Mouse (Mus musculus): ENCODE results near the gene Pdx1.
A peak's percentile ranks its signal among the peaks of the same experiment; 100 is the strongest.

Pdx1 gene

DNA sequence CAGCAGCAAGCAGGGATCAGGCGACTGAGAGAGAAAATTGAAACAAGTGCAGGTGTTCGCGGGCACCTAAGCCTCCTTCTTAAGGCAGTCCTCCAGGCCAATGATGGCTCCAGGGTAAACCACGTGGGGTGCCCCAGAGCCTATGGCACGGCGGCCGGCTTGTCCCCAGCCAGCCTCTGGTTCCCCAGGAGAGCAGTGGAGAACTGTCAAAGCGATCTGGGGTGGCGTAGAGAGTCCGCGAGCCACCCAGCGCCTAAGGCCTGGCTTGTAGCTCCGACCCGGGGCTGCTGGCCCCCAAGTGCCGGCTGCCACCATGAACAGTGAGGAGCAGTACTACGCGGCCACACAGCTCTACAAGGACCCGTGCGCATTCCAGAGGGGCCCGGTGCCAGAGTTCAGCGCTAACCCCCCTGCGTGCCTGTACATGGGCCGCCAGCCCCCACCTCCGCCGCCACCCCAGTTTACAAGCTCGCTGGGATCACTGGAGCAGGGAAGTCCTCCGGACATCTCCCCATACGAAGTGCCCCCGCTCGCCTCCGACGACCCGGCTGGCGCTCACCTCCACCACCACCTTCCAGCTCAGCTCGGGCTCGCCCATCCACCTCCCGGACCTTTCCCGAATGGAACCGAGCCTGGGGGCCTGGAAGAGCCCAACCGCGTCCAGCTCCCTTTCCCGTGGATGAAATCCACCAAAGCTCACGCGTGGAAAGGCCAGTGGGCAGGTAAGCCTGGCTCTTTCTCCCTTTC lies at the start of gene Pdx1:
Gene Pdx1, plus strand, starts transcription at position 34 of the 747 bp plus-strand sequence.
- DNase-seq, result no peak

DNA sequence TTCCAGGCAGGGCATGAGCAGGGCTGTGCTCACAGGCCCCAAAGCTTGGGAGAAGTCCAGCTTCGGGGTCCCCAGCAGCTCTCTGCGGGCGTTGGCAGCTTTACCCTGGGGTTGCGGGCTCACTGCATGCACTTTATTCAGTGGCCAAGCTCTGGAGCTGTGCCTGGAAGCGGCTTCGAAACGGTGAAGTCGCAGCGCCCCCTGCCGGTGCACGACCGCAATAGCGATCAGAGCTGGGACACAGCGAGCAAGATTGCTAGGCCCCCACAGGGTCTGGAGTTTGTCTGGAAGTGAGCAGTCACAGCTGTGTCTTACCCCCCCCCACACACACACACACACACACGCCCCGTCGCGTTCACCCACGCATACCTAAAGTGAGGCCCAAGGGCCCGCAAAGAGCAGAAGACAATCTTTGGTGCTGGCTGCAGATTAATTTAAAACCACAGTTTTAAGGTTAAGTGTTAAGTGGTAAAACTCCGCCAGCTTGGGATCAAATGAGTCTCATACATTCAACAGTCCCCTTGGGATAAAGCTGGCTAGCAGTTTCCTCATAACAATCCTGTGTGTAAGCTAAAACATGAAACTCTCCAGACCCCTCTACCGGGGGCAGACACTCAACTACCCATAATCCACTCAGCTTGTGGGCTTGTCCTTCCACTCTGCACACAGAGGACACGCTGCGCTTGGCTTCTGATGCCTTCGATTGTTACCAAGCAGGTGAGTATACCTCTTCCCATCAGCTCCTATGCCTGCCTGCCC lies 42.2 kb upstream of the Pdx1 start:
- DNase-seq, result peak; percentile 84

DNA sequence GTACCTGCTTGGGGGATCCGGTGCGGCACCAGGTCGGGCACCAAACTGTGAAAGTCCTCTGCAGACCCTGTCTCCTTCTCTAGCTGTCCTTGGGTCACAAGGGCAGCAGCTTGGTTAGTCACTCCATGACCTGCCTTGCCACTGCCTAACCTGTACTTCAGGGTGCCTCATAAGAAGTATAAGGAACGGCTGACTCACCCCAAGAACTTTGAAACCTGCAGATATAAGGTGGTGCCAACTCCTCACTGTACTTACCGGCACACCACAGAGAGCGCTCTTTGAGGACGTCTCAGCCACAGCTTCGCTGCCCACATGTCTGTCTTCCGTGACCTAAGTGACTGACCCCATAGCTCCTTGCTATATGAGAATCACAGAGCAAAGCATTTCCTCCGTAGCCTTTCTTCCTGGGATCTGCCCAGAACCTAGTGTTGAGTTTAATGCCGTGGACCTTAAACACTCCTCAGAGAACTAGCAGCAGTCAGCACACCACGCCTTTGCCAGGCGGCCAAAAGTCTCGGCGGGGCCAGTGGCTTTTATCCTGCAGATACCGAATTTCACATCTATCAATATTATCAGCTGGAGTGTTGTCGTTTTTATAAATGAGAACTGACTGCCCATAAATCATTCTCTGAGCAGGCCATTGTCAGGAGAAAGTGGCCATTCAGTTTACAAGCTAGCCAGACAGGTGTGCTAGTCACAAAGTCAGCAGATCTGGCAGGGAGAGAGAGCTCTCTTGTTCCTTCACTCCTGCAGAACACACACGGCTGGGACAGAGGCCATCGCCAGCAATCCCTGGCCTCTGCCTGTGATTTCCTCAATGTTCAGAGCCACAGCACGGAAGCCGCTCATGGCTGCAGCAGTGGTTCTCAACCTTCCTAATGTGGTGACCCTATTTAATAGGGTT lies 34.1 kb upstream of the Pdx1 start:
- no peak for DNase-seq

DNA sequence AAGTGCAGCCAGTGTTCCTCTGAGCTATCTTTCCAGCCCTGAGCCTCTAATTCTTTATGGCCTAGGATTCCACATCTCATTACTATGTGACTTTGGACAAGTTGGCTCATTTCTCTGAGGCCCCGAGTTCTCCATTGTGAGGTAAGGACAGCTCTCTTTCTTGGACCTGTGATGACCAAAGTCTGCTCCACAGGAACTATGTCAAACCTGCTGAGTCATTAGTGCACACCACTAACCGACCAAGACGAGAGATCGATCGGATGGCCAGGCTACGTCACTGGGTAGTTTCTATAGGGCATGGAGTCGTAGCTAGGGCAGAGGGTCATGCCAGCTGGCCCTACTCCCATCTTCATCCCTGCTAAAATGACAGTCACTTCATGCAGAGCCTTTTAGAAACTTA lies 25.9 kb upstream of the Pdx1 start:
- no peak for DNase-seq

DNA sequence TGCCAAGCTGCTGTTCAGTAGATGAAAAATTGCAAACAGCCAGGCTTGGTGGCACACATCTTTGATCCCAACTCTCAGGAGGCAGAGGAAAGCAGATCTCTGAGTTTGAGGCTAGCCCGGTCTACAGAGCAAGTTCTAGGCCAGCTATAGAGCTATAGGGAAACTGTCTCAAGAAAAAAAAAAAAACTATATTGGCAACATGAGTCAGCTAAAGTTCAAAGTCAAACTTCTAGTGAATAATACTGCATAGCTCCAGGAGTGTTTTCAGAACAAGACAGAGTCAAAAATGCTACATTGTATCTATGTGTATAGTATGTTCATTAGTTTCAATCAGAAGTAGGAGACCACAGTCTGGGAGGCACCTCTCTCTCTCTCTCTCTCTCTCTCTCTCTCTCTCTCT lies 9.6 kb upstream of the Pdx1 start:
- DNase-seq, result no peak

DNA sequence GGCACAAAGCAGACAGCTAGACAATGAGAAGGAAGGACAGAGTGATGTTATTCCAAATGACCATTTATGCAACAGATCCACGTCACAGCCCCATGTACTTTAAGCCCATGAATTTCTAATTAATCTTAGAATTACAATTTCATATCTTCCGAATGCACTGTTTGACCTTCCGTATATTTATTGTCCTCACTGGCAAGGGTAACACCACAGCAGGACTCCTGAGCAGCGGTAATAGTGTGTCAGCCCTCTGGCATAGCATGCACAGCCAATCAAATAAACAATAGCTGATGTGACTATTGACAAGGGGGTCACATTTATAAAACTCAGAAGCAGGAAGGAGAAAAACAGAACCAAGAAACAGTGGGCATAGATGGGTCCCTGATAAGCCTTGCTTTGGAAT lies 9.0 kb upstream of the Pdx1 start:
- DNase-seq, result no peak

DNA sequence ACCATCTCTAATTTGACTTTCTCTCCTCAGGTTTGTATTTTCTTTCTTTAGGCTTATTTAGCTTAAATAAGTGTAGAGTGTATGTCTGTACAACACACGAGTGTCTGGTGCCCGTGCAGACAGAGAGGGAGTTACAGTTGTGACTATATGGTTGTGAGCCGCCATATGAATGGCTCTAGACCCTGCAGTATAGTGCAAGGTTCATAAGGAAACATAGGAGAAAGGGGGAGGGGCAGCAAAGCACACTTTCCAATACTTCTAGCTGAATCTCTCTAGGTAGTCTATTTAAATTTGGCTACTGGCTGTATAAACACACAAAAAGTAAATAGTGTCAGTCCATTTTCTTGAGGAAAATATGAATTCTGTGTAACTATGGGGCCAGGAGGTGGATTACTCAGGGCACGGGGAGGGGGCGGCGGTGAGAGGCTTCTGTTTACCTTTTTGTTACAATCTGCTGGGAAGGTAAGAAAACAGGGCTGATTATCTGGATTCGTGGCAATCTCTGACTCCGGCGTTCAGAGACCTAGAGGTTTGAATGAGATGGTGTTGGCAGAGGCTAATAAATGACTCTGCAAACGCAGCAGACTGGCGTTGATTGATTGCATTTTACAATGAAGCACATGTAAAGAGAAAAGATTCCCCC lies 7.7 kb upstream of the Pdx1 start:
- DNase-seq, result no peak

DNA sequence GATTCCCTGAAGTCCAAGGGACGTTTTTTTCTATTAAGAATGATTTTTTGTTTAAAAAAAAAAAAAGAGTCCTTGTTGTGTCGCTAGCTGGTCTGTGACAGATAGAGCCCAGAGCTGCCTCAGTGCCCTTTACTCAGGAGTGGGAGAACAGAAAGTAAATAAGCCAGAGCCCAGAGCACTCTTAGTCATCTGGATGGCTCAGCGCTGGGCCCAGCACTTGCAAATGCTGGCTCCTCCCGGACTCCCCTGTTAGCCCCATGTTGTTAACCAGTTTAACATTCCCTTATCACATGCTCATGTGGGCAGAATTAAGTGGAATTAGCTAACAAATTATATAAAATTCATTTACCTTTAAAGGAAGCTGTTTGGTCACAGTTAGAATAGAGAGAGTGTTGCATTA lies 5.8 kb upstream of the Pdx1 start:
- DNase-seq, result no peak

DNA sequence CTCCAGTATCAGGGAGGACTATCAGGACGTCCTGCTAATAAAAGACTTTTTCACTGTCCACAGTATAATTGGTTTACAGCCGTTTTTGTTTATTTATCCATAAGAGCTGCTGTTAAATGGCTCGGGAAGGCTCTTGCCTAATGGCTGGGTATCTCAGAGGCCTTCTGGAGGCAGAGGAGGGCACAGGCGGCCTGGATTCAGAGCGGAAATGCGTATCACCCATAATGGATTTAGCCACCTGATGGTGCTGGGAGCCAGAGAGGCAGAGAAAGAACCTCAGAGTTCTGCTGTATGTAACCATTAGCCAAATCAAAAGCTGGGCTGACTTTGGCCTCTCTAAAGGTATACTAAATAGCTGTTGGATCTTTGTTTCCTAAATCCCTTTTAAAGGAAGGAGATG lies 2.3 kb upstream of the Pdx1 start:
- no peak for DNase-seq

DNA sequence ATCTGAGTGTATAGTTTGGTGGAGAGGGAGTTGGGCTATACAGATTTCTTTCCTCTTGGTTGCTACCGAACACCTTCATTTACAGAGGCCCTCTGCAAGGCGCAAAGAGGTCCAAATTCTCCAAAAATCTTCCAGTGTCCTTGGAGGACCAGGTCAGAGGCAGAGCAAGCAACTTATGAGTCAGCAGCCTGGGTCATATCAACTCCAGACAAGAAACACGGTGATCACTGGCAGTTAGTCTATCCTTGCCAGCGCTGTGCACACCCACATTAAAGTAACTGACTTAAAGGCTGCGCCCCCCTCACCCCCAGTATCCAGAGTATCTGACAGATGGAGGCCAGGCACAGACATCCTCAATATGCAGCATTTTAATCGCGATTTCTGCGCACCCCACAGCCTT lies 1.0 kb upstream of the Pdx1 start:
- no peak for DNase-seq

DNA sequence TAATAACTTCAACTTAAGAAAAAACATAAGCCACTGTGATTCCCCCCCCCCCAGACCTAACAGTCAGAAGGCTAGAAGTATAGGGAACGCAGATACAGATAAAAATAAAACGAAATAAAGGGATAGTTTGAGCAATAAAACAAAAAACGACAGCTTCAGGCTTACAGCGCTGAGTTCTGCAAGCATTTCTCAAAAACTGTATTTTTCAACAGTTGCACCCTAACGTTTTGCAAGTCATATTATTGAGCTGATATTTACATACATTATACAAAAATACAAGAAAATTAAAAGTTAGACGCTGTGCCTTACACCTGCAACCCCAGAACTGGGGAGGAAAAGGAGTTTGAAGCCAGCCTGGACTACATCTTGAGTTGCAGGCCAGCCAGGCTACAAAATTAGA lies 388 bp upstream of the Pdx1 start:
- no peak for DNase-seq

DNA sequence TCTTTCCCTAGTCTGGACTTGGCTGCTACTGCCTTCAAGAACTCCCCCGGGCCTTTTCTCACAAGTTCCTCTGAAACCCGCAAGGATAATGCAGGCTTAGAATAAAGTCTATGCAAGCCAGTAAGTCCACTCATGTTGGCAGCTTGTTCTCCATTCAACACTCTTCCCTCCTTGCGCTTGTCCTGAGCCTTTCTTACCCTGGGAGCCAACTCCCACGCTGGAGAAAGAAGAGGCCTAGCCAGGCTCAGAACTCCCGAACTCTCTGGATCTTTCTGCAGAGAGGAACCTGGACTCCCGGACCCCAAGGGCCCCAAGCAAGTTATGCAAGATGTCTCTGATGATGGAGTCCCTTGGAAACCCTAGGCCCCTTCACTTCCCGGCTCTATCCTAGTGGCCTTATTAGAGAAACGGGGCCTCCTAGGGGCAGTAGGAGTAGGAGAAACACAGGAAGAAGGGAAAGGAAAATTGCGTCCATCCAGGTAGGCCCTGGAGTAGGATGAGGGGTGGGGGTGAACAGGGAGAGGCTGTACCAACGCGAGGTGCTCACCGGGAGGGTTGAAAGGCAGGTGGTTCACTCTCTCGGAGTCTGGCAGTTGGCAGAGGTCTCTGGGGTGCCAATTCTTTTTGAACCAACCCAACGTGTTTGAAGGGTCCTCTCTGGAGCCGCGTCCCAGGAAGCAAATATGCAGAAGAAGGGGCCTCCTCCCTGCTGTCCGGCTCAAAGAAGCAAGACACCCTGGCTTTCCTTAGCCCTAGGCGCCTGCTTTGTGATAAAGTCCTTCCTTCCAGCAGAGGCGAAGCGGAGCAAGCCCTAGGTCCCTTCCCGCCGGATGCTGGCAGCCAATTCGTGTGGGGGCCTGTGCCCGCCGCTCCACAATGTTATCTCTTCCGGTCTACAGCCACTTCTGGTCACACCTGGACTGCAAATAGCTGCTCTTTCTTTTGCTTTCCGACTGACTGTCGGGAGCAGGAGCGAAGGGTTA lies 1.2 kb downstream of the Pdx1 start:
- no peak for DNase-seq

DNA sequence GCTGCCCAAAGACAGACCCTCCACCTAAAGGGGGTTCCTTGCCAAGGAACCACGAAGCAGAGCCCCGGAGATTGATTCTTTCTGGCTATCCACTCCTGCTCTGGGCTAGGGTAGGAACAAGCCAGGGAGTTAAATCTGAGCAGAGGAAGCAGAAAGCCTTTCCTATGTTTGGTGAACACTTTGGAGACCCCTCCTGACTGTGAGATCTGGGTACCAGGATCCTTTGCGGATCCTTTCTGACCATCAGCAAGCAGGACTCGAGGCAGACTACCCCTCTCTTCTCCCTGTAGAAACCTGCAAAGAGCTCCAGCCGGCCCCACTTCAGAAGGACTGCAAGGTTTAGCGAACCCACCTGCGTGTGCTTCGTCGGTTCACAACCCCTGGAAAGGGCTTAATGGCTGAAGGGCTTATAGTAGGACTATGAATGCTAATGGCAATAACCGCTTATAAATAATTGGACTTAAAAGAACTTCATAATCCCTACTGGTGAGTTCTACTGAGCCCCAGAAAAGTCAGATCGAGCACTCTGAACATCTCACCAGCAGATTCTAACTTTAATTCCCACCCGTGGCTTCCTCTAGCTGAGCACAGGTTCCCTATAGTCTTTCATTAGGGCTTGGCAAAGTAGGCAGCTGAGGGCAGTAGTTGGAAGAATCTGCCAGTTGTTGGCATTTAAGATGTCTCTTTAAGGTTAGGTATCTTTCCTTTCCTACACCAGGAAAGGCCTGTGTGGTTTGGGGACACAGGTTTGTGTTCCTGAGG lies 2.5 kb downstream of the Pdx1 start:
- no peak for DNase-seq

DNA sequence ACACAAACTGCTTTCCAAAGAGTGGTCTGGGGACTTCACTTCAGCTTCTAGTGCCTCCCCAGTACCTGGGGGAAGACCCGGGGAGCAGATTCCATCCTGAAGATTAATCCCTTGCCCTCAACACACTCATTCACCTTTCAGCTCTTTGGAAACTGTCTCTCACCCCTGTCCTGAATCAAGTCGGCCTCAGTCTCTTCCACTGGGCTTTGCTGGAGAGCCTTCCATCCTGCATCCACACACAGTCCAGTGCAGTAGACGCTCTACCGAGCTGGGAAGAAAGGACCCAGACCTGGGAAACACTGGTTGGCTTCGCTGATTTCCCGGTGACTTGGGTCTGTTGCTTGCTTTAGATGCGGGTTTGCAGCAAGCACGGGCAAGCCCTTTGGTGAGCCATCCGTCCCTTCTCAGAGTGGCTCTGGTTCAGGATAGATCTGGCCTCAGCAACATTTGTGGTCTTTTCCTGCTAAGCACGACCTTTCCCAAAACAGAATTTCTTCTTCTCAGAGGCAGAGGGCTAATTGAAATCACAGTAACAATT lies 3.1 kb downstream of the Pdx1 start:
- no peak for DNase-seq

DNA sequence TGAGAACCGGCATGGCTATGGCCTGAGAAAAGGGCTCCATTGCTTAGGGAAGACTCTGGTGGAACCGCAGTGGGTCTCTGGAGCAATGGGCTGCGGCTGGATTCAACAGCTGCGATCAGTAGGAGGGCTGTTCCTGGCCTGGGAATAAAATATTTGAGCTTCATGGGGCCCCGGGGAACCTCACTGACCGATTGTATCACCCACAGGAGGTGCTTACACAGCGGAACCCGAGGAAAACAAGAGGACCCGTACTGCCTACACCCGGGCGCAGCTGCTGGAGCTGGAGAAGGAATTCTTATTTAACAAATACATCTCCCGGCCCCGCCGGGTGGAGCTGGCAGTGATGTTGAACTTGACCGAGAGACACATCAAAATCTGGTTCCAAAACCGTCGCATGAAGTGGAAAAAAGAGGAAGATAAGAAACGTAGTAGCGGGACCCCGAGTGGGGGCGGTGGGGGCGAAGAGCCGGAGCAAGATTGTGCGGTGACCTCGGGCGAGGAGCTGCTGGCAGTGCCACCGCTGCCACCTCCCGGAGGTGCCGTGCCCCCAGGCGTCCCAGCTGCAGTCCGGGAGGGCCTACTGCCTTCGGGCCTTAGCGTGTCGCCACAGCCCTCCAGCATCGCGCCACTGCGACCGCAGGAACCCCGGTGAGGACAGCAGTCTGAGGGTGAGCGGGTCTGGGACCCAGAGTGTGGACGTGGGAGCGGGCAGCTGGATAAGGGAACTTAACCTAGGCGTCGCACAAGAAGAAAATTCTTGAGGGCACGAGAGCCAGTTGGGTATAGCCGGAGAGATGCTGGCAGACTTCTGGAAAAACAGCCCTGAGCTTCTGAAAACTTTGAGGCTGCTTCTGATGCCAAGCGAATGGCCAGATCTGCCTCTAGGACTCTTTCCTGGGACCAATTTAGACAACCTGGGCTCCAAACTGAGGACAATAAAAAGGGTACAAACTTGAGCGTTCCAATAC lies 4.7 kb downstream of the Pdx1 start:
- DNase-seq, result no peak

DNA sequence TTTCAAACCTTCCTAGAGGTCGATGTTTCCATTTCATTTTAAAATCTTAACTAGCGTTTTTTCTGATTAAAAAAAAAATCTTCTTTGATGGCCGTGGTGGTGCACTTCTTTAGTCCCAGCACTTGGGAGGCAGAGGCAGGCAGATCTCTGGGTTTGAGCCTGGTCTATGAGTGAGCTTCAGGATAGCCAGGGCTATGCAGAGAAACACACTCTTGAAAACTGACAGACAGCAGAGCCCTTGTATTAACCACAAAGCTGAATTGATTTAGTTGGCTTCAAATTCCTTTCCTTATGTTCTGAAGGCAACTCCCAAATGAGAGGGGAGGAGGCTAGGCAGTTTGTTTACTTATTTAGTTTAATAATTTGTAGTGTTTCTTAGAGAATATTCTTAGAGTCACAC lies 6.0 kb downstream of the Pdx1 start:
- no peak for DNase-seq

DNA sequence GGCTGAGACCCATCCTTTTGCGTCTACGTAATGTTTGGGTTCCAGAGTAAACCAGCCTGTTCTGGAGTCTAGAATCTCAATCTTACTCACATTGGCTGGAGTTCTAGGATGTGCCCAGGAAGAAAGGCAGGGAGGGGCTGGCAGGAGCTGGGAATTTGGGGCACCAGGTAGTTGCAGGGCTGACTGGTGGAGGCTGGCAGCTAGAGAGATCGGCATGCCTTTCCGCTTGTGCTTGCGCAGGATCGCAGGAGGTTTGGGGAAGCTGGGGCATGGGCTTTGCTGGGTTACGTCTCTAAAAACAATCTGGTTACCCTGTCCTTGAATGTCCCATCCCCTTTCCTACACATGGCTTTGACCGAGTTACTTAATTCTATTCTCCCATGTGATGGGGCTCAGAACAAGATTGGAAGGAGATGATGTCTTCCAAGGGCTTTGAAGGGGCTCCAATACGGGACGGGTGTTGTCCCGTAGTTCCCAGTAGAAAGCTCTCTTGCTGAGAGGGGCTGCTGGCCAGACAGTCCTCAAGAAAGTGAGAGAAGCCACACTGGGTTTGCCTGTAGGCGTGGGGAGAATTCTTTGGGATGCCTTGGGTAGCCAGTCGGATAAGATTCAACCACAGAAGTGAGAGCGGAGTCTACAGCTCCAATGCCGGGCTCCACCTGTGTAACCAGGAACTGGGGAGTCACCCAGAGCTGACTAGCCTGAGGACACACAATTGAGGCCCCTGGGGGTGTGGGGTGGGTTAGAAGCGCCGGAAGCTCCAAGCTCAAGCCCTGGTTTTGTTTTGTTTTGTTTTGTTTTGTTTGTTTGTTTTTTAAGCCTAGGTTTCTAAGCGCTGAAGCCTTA lies 7.2 kb downstream of the Pdx1 start:
- no peak for DNase-seq

DNA sequence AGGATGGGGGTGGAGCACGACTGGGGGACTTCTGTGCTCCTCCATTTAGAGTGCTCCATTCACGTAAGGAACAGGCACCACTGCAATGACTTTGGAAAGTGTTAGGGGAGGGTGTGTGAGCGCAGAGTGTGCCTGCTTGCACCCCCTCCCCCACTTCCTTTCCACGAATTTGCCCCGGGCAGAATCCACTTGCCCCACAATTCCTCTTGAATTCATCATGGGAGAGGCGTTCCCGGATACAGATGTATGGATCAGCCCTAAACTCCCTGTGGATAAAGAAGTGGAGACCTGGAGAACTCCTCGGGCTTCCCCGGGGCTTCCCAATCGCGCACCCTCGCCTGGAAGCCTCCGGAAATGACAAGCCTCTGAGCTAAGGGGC lies 7.8 kb downstream of the Pdx1 start:
- DNase-seq, result no peak

DNA sequence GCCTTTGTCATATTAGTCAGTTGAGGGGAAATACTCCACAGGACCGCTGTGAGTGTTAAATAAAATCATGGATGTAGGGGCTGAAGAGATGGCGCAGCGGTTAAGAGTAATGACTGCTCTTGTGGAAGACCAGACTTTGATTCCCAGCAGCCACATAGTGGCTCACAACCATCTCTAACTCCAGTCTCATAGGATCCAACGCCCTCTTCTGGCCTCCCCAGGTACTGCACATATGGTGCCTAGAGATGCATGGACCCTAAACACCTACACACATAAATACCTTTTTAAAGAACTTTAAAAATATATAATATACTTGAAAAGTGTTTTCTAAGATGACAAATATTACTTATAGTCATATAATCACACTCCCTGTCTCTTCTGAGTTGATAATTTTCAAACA lies 14.6 kb downstream of the Pdx1 start:
- no peak for DNase-seq

Data from kidney, postnatal 14 days (tissue).